Mouse (Mus musculus) heart, embryonic 15.5 days (tissue): ENCODE measurements around the gene Ablim1. TPM values are rescaled to one million over a fixed set of nuclear protein-coding genes. Genes with fewer than 3 reads are reported as not detected.

Experiments used
- ATAC-seq: fragments of 200-750 bp; cut with Nextera tagmentation; replicated peaks from 2 replicates; pipeline ENCODE4 v1.8.0; 2017; ENCODE audit warnings: low read depth, moderate TSS enrichment; ENCODE audit not compliant: insufficient number of reproducible peaks, insufficient read depth, low FRiP score
- H3K27ac ChIP-seq: fragments of 300-500 bp; sonication (generic); 2 replicates; pipeline ENCODE4 v1.5.1; 2015; ENCODE audit warnings: mild to moderate bottlenecking, inconsistent platforms
- H3K27me3 ChIP-seq: fragments of 300-500 bp; sonication (generic); 2 replicates; pipeline ENCODE4 v1.6.1; 2015; ENCODE audit warnings: inconsistent platforms
- H3K36me3 ChIP-seq: fragments of 300-500 bp; sonication (generic); 2 replicates; pipeline ENCODE4 v1.6.1; 2015; ENCODE audit warnings: mild to moderate bottlenecking, inconsistent platforms
- H3K4me1 ChIP-seq: fragments of 300-500 bp; sonication (generic); replicated peaks from 2 replicates; pipeline ENCODE4 v1.6.1; 2015; ENCODE audit warnings: inconsistent platforms
- H3K4me2 ChIP-seq: fragments of 300-500 bp; sonication (generic); 2 replicates; pipeline ENCODE4 v1.6.1; 2015; ENCODE audit warnings: inconsistent platforms, mild to moderate bottlenecking, moderate library complexity
- H3K4me3 ChIP-seq: fragments of 300-500 bp; sonication (generic); 2 replicates; pipeline ENCODE4 v1.5.1; 2015; ENCODE audit warnings: mild to moderate bottlenecking, inconsistent platforms
- H3K9ac ChIP-seq: fragments of 300-500 bp; sonication (generic); 2 replicates; pipeline ENCODE4 v1.6.1; 2015; ENCODE audit warnings: mild to moderate bottlenecking, inconsistent platforms
- H3K9me3 ChIP-seq: fragments of 300-500 bp; sonication (generic); replicated peaks from 2 replicates; pipeline ENCODE4 v1.6.1; 2016; ENCODE audit warnings: inconsistent platforms
- WGBS: fragments of 180-500 bp; shearing (Covaris S2); methylation state at CpG from one replicate; pipeline ENCODE4 v1.1.7; 2015; ENCODE audit warnings: mixed read lengths; 5-methylcytosine and 5-hydroxymethylcytosine counted together
- polyA plus RNA-seq: library from polyadenylated mRNA; unstranded; fragments of >200 nt; fragmentation: Nextera tagmentation; extraction: Ambion mirVana; gene quantifications from 2 replicates; pipeline ENCODE4 v1.2.1, GENCODE M21; 2015

Ablim1 gene
- polyA plus RNA-seq, 1 experiment from 2014 or later, result 56.2 TPM

GRCm38 (mm10) chr19:57052959-57053358 lies 261.8 kb downstream of the Ablim1 start:
- Histone ChIP-seq H3K9ac (no peak overlapping the region), H3K4me1 (no peaks in the 10 kb centered on the region), H3K9me3 (peaks cover 3% of the 10 kb centered on the region; the same call in 1 of the 2 replicates), H3K4me2 (no peak overlapping the region), H3K4me3 (no peak overlapping the region), H3K36me3 (peaks cover 14% of the 10 kb centered on the region), H3K27me3 (no peaks in the 10 kb centered on the region), H3K27ac (no peak overlapping the region)
- ATAC-seq, result no peak
- WGBS, result 78% methylated on average over 8 of the region's 8 CpGs

DNA sequence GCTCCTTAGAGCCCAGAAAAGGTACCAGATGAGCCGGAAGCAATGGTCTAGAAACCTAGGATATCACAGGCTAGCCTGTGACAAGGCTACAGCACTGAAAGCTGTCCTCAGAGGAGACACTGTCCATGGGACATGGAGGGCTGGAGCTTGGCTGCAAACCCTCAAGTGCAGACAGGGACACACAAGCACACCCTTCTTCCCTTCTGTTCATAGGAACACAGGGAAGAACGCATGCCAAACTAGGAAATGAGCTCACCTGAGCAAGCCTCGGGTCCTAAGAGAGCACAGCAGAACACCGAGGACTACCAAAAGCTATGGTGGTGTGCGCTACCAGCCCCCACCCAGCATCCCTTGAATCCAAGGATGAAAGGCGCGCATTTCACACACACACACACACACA lies 262.7 kb downstream of the Ablim1 start:
- 94% methylated on average over 7 of the region's 7 CpGs for WGBS
- H3K4me1 ChIP-seq, result no peaks in the 10 kb centered on the region
- H3K27ac ChIP-seq, result no peak overlapping the region
- H3K9ac ChIP-seq, result no peak overlapping the region
- no peaks in the 10 kb centered on the region for H3K27me3 ChIP-seq
- H3K9me3 ChIP-seq, result no peaks in the 10 kb centered on the region
- no peak for ATAC-seq
- H3K4me2 ChIP-seq, result no peak overlapping the region
- H3K4me3 ChIP-seq, result no peak overlapping the region
- peaks cover 9% of the 10 kb centered on the region for H3K36me3 ChIP-seq

DNA sequence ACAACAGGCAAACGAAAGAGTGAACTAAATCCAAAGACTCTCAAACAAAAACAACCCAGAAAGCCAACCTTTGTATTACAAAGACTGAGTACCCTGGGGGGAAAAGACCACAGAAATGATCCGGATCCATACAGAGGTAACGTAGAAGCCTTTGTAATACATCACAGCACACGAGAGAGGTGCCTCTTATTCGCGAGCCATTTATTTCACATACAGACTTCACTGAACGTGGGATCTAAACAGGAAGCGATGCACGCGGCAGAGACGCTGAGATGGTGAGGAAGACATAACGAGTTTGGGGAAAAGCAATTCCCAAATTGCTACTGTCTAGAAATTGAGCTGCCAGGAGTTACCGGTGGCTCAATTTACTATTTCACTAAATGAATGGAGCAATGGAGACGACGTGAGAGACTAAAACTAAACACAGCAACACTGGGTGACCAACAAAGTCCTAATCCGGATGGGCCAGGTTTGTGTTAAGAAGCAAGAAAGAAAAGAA lies 265.1 kb downstream of the Ablim1 start:
- H3K27me3 ChIP-seq, result no peaks in the 10 kb centered on the region
- no peak overlapping the region for H3K27ac ChIP-seq
- H3K4me1 ChIP-seq, result no peaks in the 10 kb centered on the region
- H3K9me3 ChIP-seq, result no peaks in the 10 kb centered on the region
- no peak overlapping the region for H3K4me3 ChIP-seq
- no peak overlapping the region for H3K9ac ChIP-seq
- ATAC-seq, result no peak
- no peak overlapping the region for H3K4me2 ChIP-seq
- peaks cover 8% of the 10 kb centered on the region for H3K36me3 ChIP-seq
- 82% methylated on average over 16 of the region's 16 CpGs for WGBS

DNA sequence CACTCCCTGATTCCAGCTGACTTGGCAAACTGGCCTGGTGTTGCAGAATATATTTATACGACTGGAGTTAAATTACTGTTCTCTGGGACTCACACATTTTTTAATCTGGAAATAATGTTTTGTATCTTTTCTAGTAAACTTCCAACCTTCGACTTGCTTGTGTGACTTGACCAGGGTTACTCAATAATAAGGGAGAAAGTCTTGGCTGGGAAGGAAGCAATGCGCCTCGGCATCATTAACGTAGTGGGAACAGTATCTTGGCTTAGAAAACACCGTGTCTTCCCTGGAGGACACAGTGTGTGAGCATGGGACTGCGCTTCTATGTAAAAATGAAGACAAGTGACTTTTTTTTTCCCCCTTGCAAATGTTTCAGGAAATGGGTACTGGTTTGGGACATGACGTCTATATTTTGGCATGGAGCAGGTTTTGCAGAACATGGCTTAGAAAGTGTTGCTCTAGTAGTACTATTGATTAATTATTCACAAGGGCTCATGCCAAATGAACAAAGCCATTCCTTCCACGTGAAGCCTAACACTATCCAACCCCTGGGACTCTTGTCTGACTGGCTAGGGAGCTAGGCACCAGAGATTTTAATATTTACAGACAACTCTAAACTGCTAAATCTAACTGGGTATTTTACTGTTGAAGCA lies 266.9 kb downstream of the Ablim1 start:
- Histone ChIP-seq H3K9ac (no peak overlapping the region), H3K4me1 (no peaks in the 10 kb centered on the region), H3K36me3 (peaks cover 19% of the 10 kb centered on the region), H3K4me3 (no peak overlapping the region), H3K27me3 (no peaks in the 10 kb centered on the region), H3K27ac (no peak overlapping the region), H3K9me3 (no peaks in the 10 kb centered on the region), H3K4me2 (no peak overlapping the region)
- WGBS, result 82% methylated on average over 9 of the region's 9 CpGs
- no peak for ATAC-seq

GRCm38 (mm10) chr19:57039258-57039657 lies 275.5 kb downstream of the Ablim1 start:
- H3K9me3 ChIP-seq, result no peaks in the 10 kb centered on the region
- no peak overlapping the region for H3K9ac ChIP-seq
- H3K4me2 ChIP-seq, result no peak overlapping the region
- WGBS, result 63% methylated on average over 4 of the region's 6 CpGs
- no peak overlapping the region for H3K27ac ChIP-seq
- no peaks in the 10 kb centered on the region for H3K4me1 ChIP-seq
- H3K36me3 ChIP-seq, result peaks cover 73% of the 10 kb centered on the region
- no peak overlapping the region for H3K4me3 ChIP-seq
- no peaks in the 10 kb centered on the region for H3K27me3 ChIP-seq
- no peak for ATAC-seq

DNA sequence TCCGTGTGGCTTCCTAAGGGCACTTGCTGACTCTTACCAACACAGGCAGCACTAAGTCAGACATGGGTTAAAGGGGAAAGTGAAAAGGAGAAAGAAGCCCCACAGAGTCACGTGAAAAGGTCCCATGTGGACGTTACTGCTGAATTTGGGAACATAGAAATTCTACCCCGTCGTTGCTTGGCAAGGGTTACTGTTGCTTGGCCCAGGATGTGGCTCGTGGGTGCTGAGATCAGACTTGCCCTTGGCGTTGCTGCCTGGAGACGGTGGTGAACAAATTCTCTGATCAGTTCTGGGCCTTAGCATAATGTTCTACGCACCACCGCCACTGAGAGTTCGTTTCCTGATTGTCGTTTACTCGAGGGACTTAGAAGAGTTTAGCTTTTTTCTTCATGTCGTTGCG lies 277.9 kb downstream of the Ablim1 start:
- no peak overlapping the region for H3K4me2 ChIP-seq
- no peak for ATAC-seq
- no peaks in the 10 kb centered on the region for H3K27me3 ChIP-seq
- no peak overlapping the region for H3K4me3 ChIP-seq
- H3K4me1 ChIP-seq, result no peaks in the 10 kb centered on the region
- no peak overlapping the region for H3K27ac ChIP-seq
- 83% methylated on average over 15 of the region's 15 CpGs for WGBS
- H3K9ac ChIP-seq, result no peak overlapping the region
- peaks cover 52% of the 10 kb centered on the region for H3K36me3 ChIP-seq
- H3K9me3 ChIP-seq, result no peaks in the 10 kb centered on the region

- ATAC-seq, result no peak
These were observed 283.1 kb downstream of the Ablim1 start for GRCm38 (mm10) chr19:57031582-57031981.

GRCm38 (mm10) chr19:57029461-57029860 lies 285.3 kb downstream of the Ablim1 start:
- Histone ChIP-seq H3K27ac (no peak overlapping the region), H3K9me3 (0 out of 2 replicates have a peak, but pooled peaks cover 4% of the 10 kb centered on the region), H3K27me3 (no peaks in the 10 kb centered on the region), H3K36me3 (no peaks in the 10 kb centered on the region; the same call in 1 of the 2 replicates), H3K4me2 (no peak overlapping the region), H3K9ac (no peak overlapping the region), H3K4me1 (peaks cover 7% of the 10 kb centered on the region), H3K4me3 (no peak overlapping the region)
- 85% methylated on average over 6 of the region's 6 CpGs for WGBS
- no peak for ATAC-seq

More at GRCm38 (mm10) chr19:57031582-57031981, 283.1 kb downstream of the Ablim1 start:
- H3K27ac ChIP-seq, result no peak overlapping the region
- no peak overlapping the region for H3K4me3 ChIP-seq
- peaks cover 7% of the 10 kb centered on the region for H3K4me1 ChIP-seq
- no peak overlapping the region for H3K4me2 ChIP-seq
- WGBS, result 65% methylated on average over 4 of the region's 4 CpGs
- H3K27me3 ChIP-seq, result no peaks in the 10 kb centered on the region
- 0 out of 2 replicates have a peak, but pooled peaks cover 4% of the 10 kb centered on the region for H3K9me3 ChIP-seq
- peaks cover 10% of the 10 kb centered on the region; the same call in 1 of the 2 replicates for H3K36me3 ChIP-seq
- H3K9ac ChIP-seq, result no peak overlapping the region

- H3K4me3 ChIP-seq, result no peak overlapping the region
- 0 out of 2 replicates have a peak, but pooled peaks have one; percentile 61 for ATAC-seq
- H3K36me3 ChIP-seq, result no peaks in the 10 kb centered on the region; the same call in 1 of the 2 replicates
- WGBS, result 53% methylated on average over 8 of the region's 8 CpGs
- H3K27me3 ChIP-seq, result no peaks in the 10 kb centered on the region
- no peak overlapping the region for H3K9ac ChIP-seq
- H3K4me2 ChIP-seq, result no peak overlapping the region
- H3K27ac ChIP-seq, result no peak overlapping the region; the same call in 1 of the 2 replicates
- H3K4me1 ChIP-seq, result peaks cover 7% of the 10 kb centered on the region
- H3K9me3 ChIP-seq, result 0 out of 2 replicates have a peak, but pooled peaks cover 4% of the 10 kb centered on the region
These were observed 286.2 kb downstream of the Ablim1 start for GRCm38 (mm10) chr19:57028327-57029179.

- Histone ChIP-seq H3K9ac (no peak overlapping the region), H3K4me2 (no peak overlapping the region), H3K4me1 (peaks cover 7% of the 10 kb centered on the region), H3K27ac (no peak overlapping the region), H3K27me3 (no peaks in the 10 kb centered on the region), H3K36me3 (no peaks in the 10 kb centered on the region), H3K9me3 (0 out of 2 replicates have a peak, but pooled peaks cover 4% of the 10 kb centered on the region), H3K4me3 (no peak overlapping the region)
- WGBS, result 64% methylated on average over 4 of the region's 4 CpGs
- no peak for ATAC-seq
These were observed 288.2 kb downstream of the Ablim1 start for GRCm38 (mm10) chr19:57026501-57026900.

GRCm38 (mm10) chr19:57017785-57018179 lies 296.9 kb downstream of the Ablim1 start:
- Histone ChIP-seq H3K27ac (0 out of 2 replicates have a peak overlapping the region, but pooled peaks have one; percentile 43), H3K4me3 (no peak overlapping the region), H3K27me3 (no peaks in the 10 kb centered on the region), H3K4me2 (no peak overlapping the region), H3K36me3 (no peaks in the 10 kb centered on the region), H3K4me1 (peaks cover 16% of the 10 kb centered on the region; the same call in 1 of the 2 replicates), H3K9me3 (no peaks in the 10 kb centered on the region), H3K9ac (no peak overlapping the region)
- 73% methylated on average over 8 of the region's 8 CpGs for WGBS
- no peak for ATAC-seq
